Mouse (Mus musculus): ENCODE results near the gene Kalrn.

Kalrn gene

GRCm38 (mm10) chr16:34211243-34211642 is 362.1 kb downstream of the Kalrn start:
- no peak for DNase-seq (ENCODE audit: low read depth in 2 of 2, low spot score in 2 of 2)

- DNase-seq (ENCODE audit: low read depth in 2 of 2, low spot score in 2 of 2): no peak
Measured at GRCm38 (mm10) chr16:34208748-34209147, 364.6 kb downstream of the Kalrn start.

- no peak for DNase-seq (ENCODE audit: low read depth in 2 of 2, low spot score in 2 of 2)
Measured at GRCm38 (mm10) chr16:34207972-34208371, 365.4 kb downstream of the Kalrn start.

- no peak for DNase-seq (ENCODE audit: low read depth in 2 of 2, low spot score in 2 of 2)
Measured at GRCm38 (mm10) chr16:34204527-34205139, 368.7 kb downstream of the Kalrn start.

GRCm38 (mm10) chr16:34199543-34199942 is 373.8 kb downstream of the Kalrn start:
- no peak for DNase-seq (ENCODE audit: low read depth in 2 of 2, low spot score in 2 of 2)

- no peak for DNase-seq (ENCODE audit: low read depth in 2 of 2, low spot score in 2 of 2)
Measured at GRCm38 (mm10) chr16:34192959-34193842, 380.1 kb downstream of the Kalrn start.

- DNase-seq (ENCODE audit: low read depth in 2 of 2, low spot score in 2 of 2): no peak
Measured at GRCm38 (mm10) chr16:34184721-34185120, 388.6 kb downstream of the Kalrn start.

- DNase-seq (ENCODE audit: low read depth in 2 of 2, low spot score in 2 of 2): no peak
Measured at GRCm38 (mm10) chr16:34183186-34183585, 390.1 kb downstream of the Kalrn start.

GRCm38 (mm10) chr16:34175625-34176024 is 397.7 kb downstream of the Kalrn start:
- no peak for DNase-seq (ENCODE audit: low read depth in 2 of 2, low spot score in 2 of 2)

GRCm38 (mm10) chr16:34172572-34173181 is 400.7 kb downstream of the Kalrn start:
- no peak for DNase-seq (ENCODE audit: low read depth in 2 of 2, low spot score in 2 of 2)

GRCm38 (mm10) chr16:34167042-34167441 is 406.3 kb downstream of the Kalrn start:
- no peak for DNase-seq (ENCODE audit: low read depth in 2 of 2, low spot score in 2 of 2)

- no peak for DNase-seq (ENCODE audit: low read depth in 2 of 2, low spot score in 2 of 2)
Measured at GRCm38 (mm10) chr16:34163086-34163485, 410.2 kb downstream of the Kalrn start.

- no peak for DNase-seq (ENCODE audit: low read depth in 2 of 2, low spot score in 2 of 2)
Measured at GRCm38 (mm10) chr16:34159576-34159975, 413.8 kb downstream of the Kalrn start.

- DNase-seq (ENCODE audit: low read depth in 2 of 2, low spot score in 2 of 2): no peak
Measured at GRCm38 (mm10) chr16:34157386-34158135, 415.8 kb downstream of the Kalrn start.

GRCm38 (mm10) chr16:34155696-34156095 is 417.6 kb downstream of the Kalrn start:
- DNase-seq (ENCODE audit: low read depth in 2 of 2, low spot score in 2 of 2): no peak

GRCm38 (mm10) chr16:34154903-34155302 is 418.4 kb downstream of the Kalrn start:
- no peak for DNase-seq (ENCODE audit: low read depth in 2 of 2, low spot score in 2 of 2)

GRCm38 (mm10) chr16:34151528-34152071 is 421.7 kb downstream of the Kalrn start:
- no peak for DNase-seq (ENCODE audit: low read depth in 2 of 2, low spot score in 2 of 2)

GRCm38 (mm10) chr16:34141670-34142069 is 431.7 kb downstream of the Kalrn start:
- no peak for DNase-seq (ENCODE audit: low read depth in 2 of 2, low spot score in 2 of 2)

GRCm38 (mm10) chr16:34135074-34135473 is 438.3 kb downstream of the Kalrn start:
- DNase-seq (ENCODE audit: low read depth in 2 of 2, low spot score in 2 of 2): no peak

- DNase-seq (ENCODE audit: low read depth in 2 of 2, low spot score in 2 of 2): no peak
Measured at GRCm38 (mm10) chr16:34134628-34135027, 438.7 kb downstream of the Kalrn start.

- DNase-seq (ENCODE audit: low read depth in 2 of 2, low spot score in 2 of 2): peak in 1 of 2 experiments; percentile 10
Measured at GRCm38 (mm10) chr16:34125595-34125994, 447.7 kb downstream of the Kalrn start.

Measured in CD8-positive naive resting alpha-beta T cell, adult 2 months (primary cell).